Mouse (Mus musculus): ENCODE measurements at regions not wholly inside any gene's neighbourhood (a gene's known extent, or its start where the extent isn't known, plus 50 kb on each side); places are given as distances from the start of the nearest gene placed in this dataset.

- no peak for DNase-seq (ENCODE audit: low spot score)
Observed at GRCm38 (mm10) chr16:54440932-54441331, 856.9 kb downstream of the Zpld1 start.

- DNase-seq (ENCODE audit: low spot score) = no peak
Observed at GRCm38 (mm10) chr16:54406638-54407037, 891.1 kb downstream of the Zpld1 start.

- DNase-seq (ENCODE audit: low spot score) = peak; percentile 48
Observed at GRCm38 (mm10) chr16:54384019-54384418, 913.8 kb downstream of the Zpld1 start.

- no peak for DNase-seq (ENCODE audit: low spot score)
Observed at GRCm38 (mm10) chr16:54374990-54375389, 922.8 kb downstream of the Zpld1 start.

- no peak for DNase-seq (ENCODE audit: low spot score)
Observed at GRCm38 (mm10) chr16:54354423-54354822, 943.4 kb downstream of the Zpld1 start.

GRCm38 (mm10) chr16:54348814-54349213, 949.0 kb downstream of the Zpld1 start:
- DNase-seq (ENCODE audit: low spot score) = no peak

GRCm38 (mm10) chr16:54346086-54346789, 951.5 kb downstream of the Zpld1 start:
- no peak for DNase-seq (ENCODE audit: low spot score)

All from testis, postnatal 14 days (tissue).